Mouse (Mus musculus) liver, embryonic 12.5 days (tissue): ENCODE measurements around the gene Tmem151b. TPM values are rescaled to one million over a fixed set of nuclear protein-coding genes. Genes with fewer than 3 reads are reported as not detected.

ENCODE experiments used
- polyA plus RNA-seq: library from polyadenylated mRNA; unstranded; fragments of >200 nt; fragmentation: Nextera tagmentation; extraction: Ambion mirVana; gene quantifications from 2 replicates; pipeline ENCODE4 v1.2.1, GENCODE M21; 2016

Tmem151b gene
- polyA plus RNA-seq, 1 experiment from 2014 or later, result 0.30 TPM

Other genes starting within 250 kb of the Tmem151b start
- gene Cdc5l, start 115.9 kb downstream of the Tmem151b start, polyA plus RNA-seq, result 39.3 and 40.2 TPM in 2 replicates
- gene Spats1, start 74.3 kb downstream of the Tmem151b start, polyA plus RNA-seq, result 0.24 and 0.26 TPM in 2 replicates
- 13.6 and 13.9 TPM in 2 replicates for gene Aars2, start 42.8 kb downstream of the Tmem151b start, polyA plus RNA-seq
- gene Tcte1, start 26.2 kb downstream of the Tmem151b start, polyA plus RNA-seq, result 0.08 and 0.14 TPM in 2 replicates
- 2.0 TPM in 2 replicates for gene Nfkbie, start 6.0 kb upstream of the Tmem151b start, polyA plus RNA-seq
- 69.1 and 72.5 TPM in 2 replicates for gene Slc35b2, start 14.2 kb upstream of the Tmem151b start, polyA plus RNA-seq
- 1,007 and 1,098 TPM in 2 replicates for gene Hsp90ab1, start 23.6 kb upstream of the Tmem151b start, polyA plus RNA-seq
- 260 and 267 TPM in 2 replicates for gene Slc29a1, start 49.9 kb upstream of the Tmem151b start, polyA plus RNA-seq
- gene Mymx, start 52.4 kb upstream of the Tmem151b start, polyA plus RNA-seq, result 0.33 TPM in 1 of 2 replicates, not detected in the other
- gene Capn11, start 109.6 kb upstream of the Tmem151b start, polyA plus RNA-seq, result 0.38 and 0.39 TPM in 2 replicates
- 148 and 151 TPM in 2 replicates for gene Mrpl14, start 136.6 kb upstream of the Tmem151b start, polyA plus RNA-seq
- gene Tmem63b, start 137.2 kb upstream of the Tmem151b start, polyA plus RNA-seq, result 12.9 and 13.7 TPM in 2 replicates
- not detected in 2 replicates for gene 1600014C23Rik, start 184.2 kb upstream of the Tmem151b start, polyA plus RNA-seq